Mouse (Mus musculus) spleen, adult 2 months (tissue): ENCODE data around the gene Cplx3. TPM values are rescaled to one million over a fixed set of nuclear protein-coding genes. Genes with fewer than 3 reads are reported as not detected.

ENCODE experiments used
- DNase-seq, 2 experiments: peaks; one replicate each; pipeline versions ENCODE4 v3.0.0 to v3.0.0-alpha.2; 2012 to 2021; ENCODE audit warnings: low spot score in 2 of 2, low read depth in 1 of 2
- H3K27ac ChIP-seq: fragments of 200-500 bp; 2 replicates; pipeline ENCODE4 v1.5.1; 2012; ENCODE audit warnings: low read length, inconsistent platforms; ENCODE audit not compliant: insufficient read depth
- H3K27me3 ChIP-seq: fragments of 200-500 bp; 2 replicates; pipeline ENCODE4 v1.6.1; 2012; ENCODE audit warnings: mild to moderate bottlenecking, moderate library complexity, low read length, inconsistent platforms; ENCODE audit not compliant: control insufficient read depth, insufficient read depth
- H3K36me3 ChIP-seq: fragments of 200-500 bp; 2 replicates; pipeline ENCODE4 v1.6.1; 2012; ENCODE audit warnings: mild to moderate bottlenecking, low read length, inconsistent platforms; ENCODE audit not compliant: control insufficient read depth, insufficient read depth
- H3K4me1 ChIP-seq: fragments of 200-500 bp; 2 replicates; pipeline ENCODE4 v1.6.1; 2011; ENCODE audit warnings: inconsistent platforms; ENCODE audit not compliant: control insufficient read depth, insufficient read depth, insufficient read length
- H3K4me3 ChIP-seq: fragments of 200-500 bp; 2 replicates; pipeline ENCODE4 v1.5.1; 2011; ENCODE audit warnings: mild to moderate bottlenecking, inconsistent platforms; ENCODE audit not compliant: insufficient read depth, insufficient read length; ENCODE audit errors: extremely low read depth
- CTCF ChIP-seq: fragments of 200-500 bp; IDR thresholded peaks from 2 replicates; pipeline ENCODE4 v1.5.1; 2011; ENCODE audit warnings: mild to moderate bottlenecking, inconsistent platforms; ENCODE audit not compliant: insufficient read depth, insufficient read length, insufficient replicate concordance; ENCODE audit errors: extremely low read depth
- POLR2A ChIP-seq: fragments of 200-500 bp; IDR thresholded peaks from 2 replicates; pipeline ENCODE4 v1.6.1; 2011; ENCODE audit warnings: low read depth, low read length, inconsistent platforms
- WGBS: fragments of 180-500 bp; shearing (Covaris S2); methylation state at CpG from one replicate; pipeline ENCODE4 v1.1.7; 2018; 5-methylcytosine and 5-hydroxymethylcytosine counted together
- polyA plus RNA-seq: library from polyadenylated mRNA; depleted of rRNA; stranded (reverse); fragments of >200 nt; gene quantifications from 2 replicates; pipeline ENCODE4 v1.2.3, GENCODE M21; 2012; rRNA removed

The Cplx3 gene
- polyA plus RNA-seq, 1 experiment, result not detected

DNA sequence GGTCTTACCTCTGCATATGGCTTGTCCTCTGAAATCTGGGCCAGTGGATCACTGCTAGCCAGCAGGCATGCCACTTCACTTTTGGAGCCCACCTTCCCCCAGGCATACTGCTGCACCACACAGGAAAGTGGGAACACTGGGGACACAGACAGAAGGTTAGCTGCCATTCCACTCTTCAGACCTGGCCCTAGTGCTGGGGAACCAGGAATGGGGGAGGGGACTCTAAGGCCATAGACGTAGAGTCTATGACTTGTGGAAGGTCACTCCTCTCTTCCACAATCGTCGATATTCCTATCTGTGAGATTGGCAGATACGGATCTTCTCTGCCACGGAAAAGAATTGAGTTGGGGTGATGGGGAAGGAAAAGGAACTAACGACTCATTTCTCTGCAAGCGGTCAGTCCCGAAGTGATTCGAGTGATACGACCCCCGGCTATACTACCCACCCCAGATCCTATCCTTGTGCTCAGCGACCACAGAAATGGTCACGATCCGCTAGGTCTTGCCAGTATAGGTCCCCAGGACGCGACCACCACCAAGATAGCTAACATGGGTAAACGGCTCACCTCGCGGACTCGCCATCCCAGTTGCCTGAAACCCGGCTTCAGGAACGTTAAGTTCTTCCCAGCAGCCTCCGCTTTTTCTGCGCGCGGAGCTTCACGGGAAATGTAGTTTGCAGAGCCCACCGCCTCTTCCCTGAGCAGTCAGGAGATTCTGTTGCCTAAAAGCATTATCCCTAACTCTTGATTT, 53.8 kb downstream of the Cplx3 start, which contains the start of gene Mpi:
TSS of gene Mpi (minus strand) at position 625 of the 749 bp plus-strand sequence.
- no peak for TF ChIP-seq CTCF
- no peak for TF ChIP-seq POLR2A
- no peaks in the 10 kb centered on the region for H3K27me3 ChIP-seq
- H3K27ac ChIP-seq, result no peak within 1 kb of the TSS
- peak in 1 of 2 experiments; percentile 60 for DNase-seq
- peak within 1 kb of the TSS; percentile 91 for H3K4me3 ChIP-seq
- under 1% methylated on average over 28 of the region's 28 CpGs for WGBS
- peaks cover 2% of the 10 kb centered on the region; the same call in 1 of the 2 replicates for H3K36me3 ChIP-seq
- peaks cover 3% of the 10 kb centered on the region; the same call in 1 of the 2 replicates for H3K4me1 ChIP-seq

DNA sequence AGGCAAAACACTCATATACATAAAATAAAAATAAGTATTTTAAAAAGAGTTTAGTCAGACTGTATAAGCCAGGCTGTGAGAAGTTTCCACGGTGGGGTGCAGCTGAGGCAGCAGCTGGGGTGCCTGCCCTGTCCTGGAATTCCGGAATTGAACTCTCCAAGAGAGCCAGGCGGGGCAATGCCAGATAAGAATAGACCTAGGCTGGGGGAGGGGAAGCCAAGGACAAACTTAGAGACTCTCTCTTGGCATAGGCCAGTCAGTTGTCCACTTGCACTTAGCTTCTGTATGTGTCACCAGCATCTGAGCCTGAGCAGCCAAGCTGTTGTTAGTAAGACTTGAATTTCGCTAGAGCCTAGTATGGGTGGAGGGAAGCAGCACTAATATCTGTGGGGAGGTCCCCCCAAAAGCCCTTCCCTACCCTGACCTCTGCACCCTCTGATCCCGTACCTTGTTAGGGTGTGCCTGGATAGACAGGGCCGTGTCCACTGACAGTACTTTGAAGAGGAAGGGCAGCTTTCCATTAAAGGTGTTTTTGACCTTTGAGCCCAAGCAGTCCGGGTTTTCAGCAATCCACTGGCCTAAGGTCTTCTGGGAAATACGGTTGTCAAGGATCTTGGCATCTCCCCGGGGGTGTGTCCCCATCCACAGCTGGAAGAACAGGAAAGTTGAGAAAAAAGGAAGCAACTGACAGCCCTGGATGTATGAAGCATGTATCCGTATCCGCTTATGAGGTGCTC, 55.8 kb downstream of the Cplx3 start:
- H3K4me3 ChIP-seq, result no peak overlapping the region
- WGBS, result 90% methylated on average over 11 of the region's 11 CpGs
- H3K36me3 ChIP-seq, result peaks cover 2% of the 10 kb centered on the region; the same call in 1 of the 2 replicates
- H3K27me3 ChIP-seq, result no peaks in the 10 kb centered on the region
- DNase-seq, result no peak
- H3K4me1 ChIP-seq, result peaks cover 3% of the 10 kb centered on the region; the same call in 1 of the 2 replicates
- TF ChIP-seq CTCF (no peak), POLR2A (no peak)
- H3K27ac ChIP-seq, result no peak overlapping the region

Other genes with a start within 250 kb of the Cplx3 start
- 53.8 and 67.0 TPM in 2 replicates for gene Ppcdc, start 166.2 kb downstream of the Cplx3 start, polyA plus RNA-seq
- 12.4 and 19.3 TPM in 2 replicates for gene Scamp5, start 138.2 kb downstream of the Cplx3 start, polyA plus RNA-seq
- gene Rpp25, start 102.3 kb downstream of the Cplx3 start, polyA plus RNA-seq, result 0.22 and 0.33 TPM in 2 replicates
- 135 and 219 TPM in 2 replicates for gene Cox5a, start 85.0 kb downstream of the Cplx3 start, polyA plus RNA-seq
- 4.1 and 14.5 TPM in 2 replicates for gene Fam219b, start 68.8 kb downstream of the Cplx3 start, polyA plus RNA-seq
- 13.0 and 16.7 TPM in 2 replicates for gene Mpi, start 53.5 kb downstream of the Cplx3 start, polyA plus RNA-seq
- 79.2 and 88.4 TPM in 2 replicates for gene Scamp2, start 45.3 kb downstream of the Cplx3 start, polyA plus RNA-seq
- gene Ulk3, start 16.8 kb downstream of the Cplx3 start, polyA plus RNA-seq, result 44.5 and 47.6 TPM in 2 replicates
- gene Lman1l, start 14.5 kb upstream of the Cplx3 start, polyA plus RNA-seq, result 0.09 and 0.16 TPM in 2 replicates
- gene Csk, start 47.4 kb upstream of the Cplx3 start, polyA plus RNA-seq, result 233 and 265 TPM in 2 replicates
- not detected in 2 replicates for gene Cyp1a2, start 77.4 kb upstream of the Cplx3 start, polyA plus RNA-seq
- gene Cyp1a1, start 81.6 kb upstream of the Cplx3 start, polyA plus RNA-seq, result 0.13 and 0.15 TPM in 2 replicates
- gene Edc3, start 102.3 kb upstream of the Cplx3 start, polyA plus RNA-seq, result 9.9 and 11.2 TPM in 2 replicates
- gene Clk3, start 159.6 kb upstream of the Cplx3 start, polyA plus RNA-seq, result 99.1 and 117 TPM in 2 replicates
- gene Arid3b, start 230.5 kb upstream of the Cplx3 start, polyA plus RNA-seq, result 35.2 and 38.6 TPM in 2 replicates